Mouse (Mus musculus) R1 (cell line): Measurements from ENCODE around the gene Prr14l.
"Not testable (repeated sequence)": the region's sequence is repeated elsewhere in the genome, so short reads cannot be mapped to it uniquely, and the experiment has no call there.

Source experiments
- DNase-seq: peaks from one replicate; pipeline ENCODE4 v3.0.0-alpha.2; 2018; ENCODE audit warnings: low read depth, low spot score

Prr14l gene

DNA sequence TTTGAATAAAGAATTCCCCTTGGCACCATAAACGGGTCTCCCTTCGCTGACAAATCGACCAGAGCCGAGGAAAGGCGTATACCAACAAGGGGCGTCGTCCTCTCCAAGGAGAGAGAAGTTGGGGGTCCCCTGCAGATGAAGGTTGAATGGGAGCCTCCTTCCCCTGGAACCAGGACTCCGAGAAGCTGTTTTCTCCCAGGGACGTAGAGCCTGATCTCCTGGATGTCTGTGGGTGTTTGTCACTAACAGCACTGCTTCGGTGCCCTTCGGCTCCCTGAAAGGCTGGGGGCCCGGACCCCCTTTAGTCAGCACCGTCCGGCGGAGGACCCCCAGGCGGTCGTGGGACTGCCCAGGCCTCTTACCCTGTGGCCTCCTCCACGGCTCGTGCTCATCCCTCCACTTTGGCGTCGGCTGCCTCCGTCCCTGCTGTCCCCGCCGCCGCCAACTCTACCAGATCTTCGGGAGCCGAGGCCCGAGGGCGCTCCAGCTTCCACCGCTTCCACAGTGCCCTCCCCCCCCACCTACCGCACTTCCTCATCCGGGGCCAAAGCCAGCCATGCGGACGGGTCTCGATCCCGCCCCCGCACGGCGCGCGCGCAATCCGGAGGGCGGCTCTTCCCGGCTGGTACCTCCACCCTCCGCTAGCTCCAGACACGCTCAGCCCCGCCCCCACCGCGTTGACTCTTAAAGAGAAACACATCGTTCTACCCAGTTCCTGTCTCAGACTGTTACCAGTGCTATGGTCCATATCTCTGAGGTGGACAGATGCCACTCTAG, at the start of gene Prr14l:
Prr14l (minus strand) TSS at position 526 of the 777 bp plus-strand sequence.
- peak; percentile 95 for DNase-seq

GRCm38 (mm10) chr5:32886739-32887138, 32.7 kb upstream of the Prr14l start:
- no peak for DNase-seq

DNA sequence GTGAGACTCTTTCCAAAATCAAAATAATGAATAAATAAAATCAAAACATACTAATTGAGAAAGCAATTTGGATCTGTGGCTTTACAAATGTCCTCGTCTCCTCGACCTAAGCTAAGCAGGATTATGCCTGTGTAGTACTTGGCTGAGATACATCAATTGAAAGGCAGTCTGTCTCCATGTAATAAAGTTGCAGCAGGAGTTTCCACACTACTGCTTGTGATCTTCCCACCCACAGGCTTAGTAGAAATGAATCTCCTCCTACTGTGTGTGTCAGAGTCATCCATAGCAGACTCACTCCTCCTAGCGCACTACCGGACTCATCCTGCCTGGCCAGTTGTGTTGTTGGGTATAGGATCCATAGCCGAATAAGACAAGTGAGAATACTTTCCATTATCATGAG, 18.3 kb upstream of the Prr14l start:
- DNase-seq: no peak

DNA sequence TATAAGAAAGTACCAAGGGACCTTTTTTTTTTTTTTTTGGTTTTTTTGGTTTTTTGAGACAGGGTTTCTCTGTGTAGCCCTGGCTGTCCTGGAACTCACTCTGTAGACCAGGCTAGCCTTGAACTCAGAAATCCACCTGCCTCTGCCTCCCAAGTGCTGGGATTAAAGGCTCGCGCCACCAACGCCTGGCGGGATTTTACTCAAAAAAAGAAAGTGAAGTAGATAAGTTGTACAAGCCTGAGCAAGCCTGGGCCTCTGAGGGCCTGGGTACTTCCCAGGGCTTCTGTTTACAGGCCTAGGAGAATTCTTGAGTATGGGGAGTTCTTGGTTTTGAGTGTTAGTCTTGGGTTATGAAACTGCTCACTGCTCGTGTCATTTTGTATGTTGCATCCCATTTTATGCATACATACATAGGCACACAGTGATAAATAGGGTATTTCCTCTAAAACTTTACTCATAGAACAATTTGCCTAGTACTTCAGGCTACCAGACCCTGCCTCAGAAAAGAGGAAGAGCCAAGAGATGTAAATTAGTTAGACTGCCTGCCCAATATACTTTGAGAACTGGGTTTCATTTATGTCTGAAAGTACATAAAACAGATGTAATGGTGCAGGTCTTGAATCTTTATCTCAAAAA, 15.5 kb upstream of the Prr14l start:
- DNase-seq: no peak

- DNase-seq: peak; percentile 95
Observed at GRCm38 (mm10) chr5:32863253-32864228, 9.5 kb upstream of the Prr14l start, which contains the start of gene Depdc5. Depdc5 (plus strand) TSS chr5:32863701.

GRCm38 (mm10) chr5:32862469-32863132, 8.5 kb upstream of the Prr14l start:
- no peak for DNase-seq

DNA sequence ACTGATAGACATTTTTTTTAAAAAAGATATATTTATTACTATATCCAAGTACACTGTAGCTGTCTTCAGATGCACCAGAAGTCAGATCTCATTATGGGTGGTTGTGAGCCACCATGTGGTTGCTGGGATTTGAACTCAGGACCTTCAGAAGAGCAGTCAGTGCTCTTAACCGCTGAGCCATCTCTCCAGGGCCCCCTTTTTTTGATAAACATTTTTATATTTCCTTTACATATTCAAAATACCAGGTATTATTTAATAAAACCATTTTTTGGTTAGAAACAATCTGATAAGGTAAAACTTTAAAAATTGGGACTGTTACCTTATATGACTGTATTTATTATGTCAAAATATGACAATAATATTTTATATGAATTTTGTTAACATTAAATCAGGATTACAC, 7.0 kb upstream of the Prr14l start:
- DNase-seq: no peak

- peak; percentile 68 for DNase-seq
Observed at GRCm38 (mm10) chr5:32857781-32858220, 3.7 kb upstream of the Prr14l start.

GRCm38 (mm10) chr5:32855274-32855673, 1.2 kb upstream of the Prr14l start:
- not testable (repeated sequence) for DNase-seq

DNA sequence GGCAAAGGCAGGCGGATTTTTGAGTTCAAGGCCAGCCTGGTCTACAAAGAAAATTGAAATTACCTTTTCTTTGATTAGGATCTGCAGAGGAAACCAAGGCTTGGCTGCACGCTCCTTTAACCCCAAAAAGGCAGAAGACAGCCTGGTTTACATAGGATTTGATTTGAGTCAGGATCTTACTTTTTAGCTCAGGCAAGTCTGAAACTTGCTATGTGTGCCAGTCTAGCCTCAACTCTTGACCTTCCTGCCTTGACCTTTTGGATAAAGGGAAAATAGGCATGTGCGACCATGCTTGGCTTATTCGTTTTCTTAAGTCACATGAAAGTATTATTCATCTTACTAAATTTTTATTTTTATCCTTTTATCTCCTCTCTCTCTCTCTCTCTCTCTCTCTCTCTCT, 762 bp upstream of the Prr14l start:
- no peak for DNase-seq

- DNase-seq: no peak
Observed at GRCm38 (mm10) chr5:32852026-32852425, 2.0 kb downstream of the Prr14l start.

DNA sequence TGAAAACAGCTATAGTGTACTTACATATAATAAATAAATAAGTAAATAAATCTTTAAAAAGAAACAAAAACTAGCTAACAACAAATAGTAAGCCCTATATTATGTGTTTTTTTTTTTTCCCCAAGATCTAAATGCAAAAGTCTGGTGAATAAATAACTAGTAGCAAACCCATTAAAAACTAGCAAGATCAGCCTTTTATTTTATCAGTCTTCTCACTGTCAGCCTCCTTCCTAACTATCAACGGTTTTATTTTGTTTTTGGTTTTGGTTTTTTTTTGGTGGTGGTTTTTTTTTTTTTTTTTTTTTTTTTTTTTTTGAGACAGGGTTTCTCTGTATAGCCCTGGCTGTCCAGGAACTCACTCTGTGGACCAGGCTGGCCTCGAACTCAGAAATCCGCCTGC, 4.5 kb downstream of the Prr14l start:
- DNase-seq: not testable (repeated sequence)

DNA sequence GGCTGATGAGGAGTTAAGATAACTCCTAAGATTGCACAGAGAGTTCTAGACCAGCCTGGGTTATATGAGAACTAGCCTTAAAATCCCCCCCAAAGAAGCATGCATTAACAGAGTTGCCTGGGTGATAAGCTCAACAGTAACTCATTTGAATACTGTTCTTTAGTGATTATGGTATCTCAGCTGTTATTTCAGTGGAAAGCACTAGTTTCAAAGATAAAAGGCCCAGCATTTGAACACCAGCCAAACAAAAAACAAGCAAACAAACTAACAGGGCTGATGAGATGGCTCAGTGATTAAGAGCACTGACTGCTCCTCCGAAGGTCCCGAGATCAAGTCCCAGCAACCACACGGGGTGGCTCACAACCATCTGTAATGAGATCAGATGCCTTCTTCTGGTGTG, 4.9 kb downstream of the Prr14l start:
- DNase-seq: no peak

GRCm38 (mm10) chr5:32840029-32840428, 14.0 kb downstream of the Prr14l start:
- no peak for DNase-seq

DNA sequence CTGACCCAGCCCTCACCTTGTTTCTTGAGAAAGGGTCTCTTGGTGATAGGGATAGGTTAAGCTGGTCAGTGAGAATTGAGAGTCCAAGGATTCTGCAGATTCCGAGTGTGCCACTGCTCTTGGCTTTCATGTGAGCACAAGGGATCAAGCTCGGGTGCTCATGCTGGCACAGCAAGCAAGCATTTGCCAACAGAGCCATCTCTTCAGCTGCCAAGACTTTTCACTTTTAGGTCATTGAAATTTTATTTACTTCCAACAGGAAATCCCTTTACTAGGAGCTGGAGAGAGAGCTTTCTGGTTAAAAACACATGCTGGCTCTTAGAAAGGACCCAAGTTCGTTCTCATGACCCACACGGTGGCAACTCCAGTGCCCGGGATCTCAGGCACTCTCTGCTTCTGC, 17.1 kb downstream of the Prr14l start:
- DNase-seq: no peak

DNA sequence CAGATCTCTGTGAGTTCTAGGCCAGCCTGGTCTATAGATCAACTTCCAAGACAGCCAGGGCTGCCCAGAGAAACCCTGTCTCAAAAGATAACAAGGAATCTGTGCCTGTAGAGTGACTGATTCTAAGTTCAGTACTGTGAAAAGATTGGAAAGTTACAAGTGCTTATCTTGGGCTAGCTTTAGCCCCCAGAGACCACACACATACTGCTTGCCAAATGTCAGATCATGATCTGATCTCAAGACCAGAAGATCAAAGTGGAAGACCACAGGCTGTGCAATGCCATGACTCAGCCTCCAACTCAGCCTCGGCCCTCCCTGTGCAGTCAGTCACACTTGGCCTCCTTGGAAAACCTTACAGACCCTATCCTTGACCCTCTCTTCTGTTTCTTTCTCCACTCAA, 19.6 kb downstream of the Prr14l start:
- no peak for DNase-seq

DNA sequence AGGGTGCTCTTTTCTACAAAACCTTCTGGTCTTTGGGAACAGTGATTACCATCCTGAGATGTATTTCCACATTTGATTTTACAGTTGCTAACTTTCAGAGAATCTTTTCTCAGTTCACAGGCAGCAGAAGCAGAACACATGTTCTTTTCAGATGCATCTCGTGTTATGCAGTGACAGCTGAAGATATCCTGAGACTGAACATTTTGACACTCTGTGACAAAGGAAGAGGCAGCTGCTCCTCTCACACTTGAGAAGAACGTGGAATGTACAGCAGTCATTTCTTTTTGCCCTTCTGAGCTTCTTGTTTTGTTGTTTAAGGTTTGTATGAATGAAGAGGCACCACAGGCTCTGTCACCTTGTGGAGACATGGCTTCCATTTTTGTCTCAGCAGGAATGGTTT, 24.0 kb downstream of the Prr14l start:
- DNase-seq: no peak

- not testable (repeated sequence) for DNase-seq
Observed at GRCm38 (mm10) chr5:32828766-32829165, 25.3 kb downstream of the Prr14l start.

DNA sequence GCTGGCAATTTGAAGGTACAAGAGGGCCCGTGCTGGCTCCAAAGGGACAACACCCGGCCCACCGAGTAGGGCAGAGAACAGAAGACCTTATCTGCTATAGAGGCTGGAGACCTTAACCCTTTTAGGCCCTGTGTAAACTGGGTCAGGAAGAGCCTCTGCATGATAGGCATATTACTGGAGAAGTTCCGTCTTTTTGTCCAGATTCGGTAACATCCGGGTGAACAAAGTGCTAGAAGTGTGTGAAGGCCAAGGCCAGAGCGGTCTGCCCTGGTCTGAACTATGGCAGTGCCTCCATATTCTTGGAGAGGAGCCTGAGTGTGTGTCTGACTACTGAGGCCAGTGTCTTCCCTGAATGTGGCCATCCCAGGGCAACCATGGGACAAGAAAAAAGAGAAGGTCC, 27.0 kb downstream of the Prr14l start, which contains the start of gene Gm20671:
Gm20671 (minus strand) TSS at position 101 of the 400 bp plus-strand sequence.
- no peak for DNase-seq

DNA sequence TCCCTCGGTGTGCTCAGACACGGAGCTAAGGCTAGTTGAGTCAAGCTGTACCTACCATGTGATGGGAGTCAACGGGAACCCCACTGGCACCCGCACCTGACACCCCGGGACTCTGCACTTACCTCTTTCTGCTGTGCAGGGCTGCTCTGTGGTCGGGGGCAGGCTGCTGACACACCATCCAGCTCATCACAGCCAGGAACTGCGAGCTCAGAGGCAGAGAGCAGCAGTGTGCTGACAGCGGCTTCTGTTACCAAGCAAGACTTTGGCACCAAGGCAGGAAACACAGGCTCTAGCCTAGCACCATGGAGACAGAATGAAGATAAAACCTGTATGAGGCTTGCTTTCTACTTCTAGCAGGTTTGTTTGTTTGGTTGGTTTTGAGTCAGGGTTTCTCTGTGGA, 33.6 kb downstream of the Prr14l start:
- no peak for DNase-seq

DNA sequence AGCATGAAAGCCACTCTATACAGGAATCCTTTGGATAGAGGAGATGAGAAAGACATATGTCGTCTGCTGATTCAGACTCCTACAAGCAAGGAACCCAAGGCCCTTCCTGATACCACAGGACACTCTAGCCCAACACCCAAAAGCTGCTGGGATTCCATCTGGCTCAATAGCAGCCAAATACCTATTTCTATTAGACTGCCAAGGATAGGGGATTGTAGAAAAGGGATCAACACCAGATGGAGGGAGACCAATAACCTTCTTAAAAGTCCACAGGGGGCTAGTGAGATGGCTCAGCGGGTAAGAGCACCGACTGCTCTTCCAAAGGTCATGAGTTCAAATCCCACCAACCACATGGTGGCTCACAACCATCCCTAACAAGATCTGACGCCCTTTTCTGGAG, 38.7 kb downstream of the Prr14l start:
- no peak for DNase-seq
